Mouse (Mus musculus) retina, adult 2 months (tissue): ENCODE measurements around the gene Gsc.
"Not testable (repeated sequence)": the region's sequence is repeated elsewhere in the genome, so short reads cannot be mapped to it uniquely, and the experiment has no call there.

ENCODE experiments used
- DNase-seq: peaks from one replicate; pipeline ENCODE4 v3.0.0-alpha.2; 2012; ENCODE audit warnings: low read depth, low spot score

The Gsc gene

DNA sequence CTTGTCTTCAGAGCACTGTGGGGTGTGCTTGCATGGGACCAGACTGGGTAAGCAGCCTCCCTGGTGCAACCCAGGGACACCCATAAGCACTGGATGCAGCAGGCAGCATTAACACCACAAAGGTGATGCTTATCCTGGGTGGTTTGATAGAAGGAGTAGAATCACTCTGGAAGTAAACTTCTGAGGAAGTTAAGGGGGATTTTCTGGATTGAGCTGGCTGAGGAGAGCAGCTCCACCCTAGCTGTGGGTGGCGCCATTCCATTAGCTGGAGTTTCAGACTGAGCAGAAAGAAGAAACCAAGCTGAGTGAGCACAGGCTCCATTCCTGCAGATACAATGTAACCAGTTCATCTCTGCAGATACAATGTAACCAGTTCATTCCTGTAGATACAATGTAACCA lies 20.1 kb downstream of the Gsc start:
- no peak for DNase-seq

DNA sequence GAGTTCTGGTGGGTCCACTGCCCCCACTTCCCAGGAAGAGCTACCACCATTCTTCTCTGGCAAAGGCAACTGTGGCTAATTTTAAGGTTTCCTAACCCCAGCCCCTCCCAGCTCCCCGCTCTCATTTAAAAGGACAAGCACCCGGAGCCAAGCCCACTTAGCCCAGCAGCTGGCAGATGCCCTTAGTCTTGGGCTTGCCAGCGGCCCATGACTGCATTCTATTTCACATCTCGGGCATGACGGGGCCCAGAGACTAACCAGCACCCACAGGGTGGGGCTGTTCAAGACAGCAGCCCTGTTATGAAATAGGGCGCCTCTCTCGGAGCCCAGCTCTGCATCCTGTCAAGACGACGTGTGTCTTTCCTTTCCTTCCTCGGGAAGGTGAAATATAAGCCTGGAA lies 22.9 kb downstream of the Gsc start:
- no peak for DNase-seq

DNA sequence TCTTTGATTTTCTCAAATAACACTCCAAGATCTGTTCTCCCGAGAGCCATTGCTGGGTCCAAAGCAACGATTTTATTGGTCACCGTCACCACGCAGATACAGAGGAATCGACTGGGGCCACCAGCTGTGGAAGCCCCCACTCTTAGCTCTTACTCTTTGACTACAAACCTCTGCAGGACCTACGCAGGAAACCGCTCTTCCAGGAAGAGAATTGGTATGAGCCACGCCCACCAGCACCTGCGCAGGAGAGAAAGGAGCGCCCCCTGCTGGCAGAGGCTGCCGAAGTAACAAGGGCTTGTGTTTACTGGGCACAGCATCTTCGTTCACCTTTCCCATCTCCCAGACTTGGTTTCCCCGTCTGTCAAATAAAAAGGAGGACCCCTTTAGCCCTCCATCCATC lies 25.0 kb downstream of the Gsc start:
- DNase-seq, result no peak

DNA sequence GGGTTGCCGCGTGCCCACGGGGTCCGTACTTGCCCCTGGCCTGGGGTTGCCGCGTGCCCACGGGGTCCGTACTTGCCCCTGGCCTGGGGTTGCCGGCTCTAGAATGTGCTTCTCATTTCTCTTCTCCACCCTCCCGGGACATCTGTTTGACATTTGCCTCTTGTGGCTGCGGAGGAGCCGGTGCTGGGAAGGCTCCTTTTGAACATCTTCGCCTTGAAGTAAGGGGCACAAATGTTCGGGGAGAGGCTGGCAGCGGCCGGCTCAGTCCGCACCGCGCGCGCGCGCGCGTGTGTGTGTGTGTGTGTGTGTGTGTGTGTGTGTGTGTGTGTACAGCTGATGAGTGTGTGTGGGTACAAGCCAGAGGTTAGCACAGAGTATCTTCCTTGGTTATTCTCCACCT lies 26.1 kb downstream of the Gsc start:
- not testable (repeated sequence) for DNase-seq

DNA sequence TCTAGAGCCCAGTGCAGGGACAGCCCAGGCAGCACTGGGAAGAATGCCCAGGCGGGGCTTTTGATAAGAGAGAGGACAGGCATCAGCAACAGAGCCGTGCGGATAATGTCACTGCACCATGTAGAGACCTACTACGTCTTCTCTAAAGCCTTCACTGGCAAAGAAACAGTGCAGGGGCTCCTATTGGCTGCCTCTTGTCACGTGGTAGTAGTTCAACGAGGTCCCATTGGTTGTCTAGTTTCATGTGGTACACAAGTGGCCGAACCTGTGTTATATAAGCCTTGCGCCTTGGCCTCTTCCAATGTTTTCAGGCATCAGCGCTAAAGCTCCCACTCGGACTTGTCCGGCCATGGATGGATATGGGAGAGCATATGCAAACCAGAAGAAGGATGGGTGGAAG lies 29.4 kb downstream of the Gsc start:
- no peak for DNase-seq

DNA sequence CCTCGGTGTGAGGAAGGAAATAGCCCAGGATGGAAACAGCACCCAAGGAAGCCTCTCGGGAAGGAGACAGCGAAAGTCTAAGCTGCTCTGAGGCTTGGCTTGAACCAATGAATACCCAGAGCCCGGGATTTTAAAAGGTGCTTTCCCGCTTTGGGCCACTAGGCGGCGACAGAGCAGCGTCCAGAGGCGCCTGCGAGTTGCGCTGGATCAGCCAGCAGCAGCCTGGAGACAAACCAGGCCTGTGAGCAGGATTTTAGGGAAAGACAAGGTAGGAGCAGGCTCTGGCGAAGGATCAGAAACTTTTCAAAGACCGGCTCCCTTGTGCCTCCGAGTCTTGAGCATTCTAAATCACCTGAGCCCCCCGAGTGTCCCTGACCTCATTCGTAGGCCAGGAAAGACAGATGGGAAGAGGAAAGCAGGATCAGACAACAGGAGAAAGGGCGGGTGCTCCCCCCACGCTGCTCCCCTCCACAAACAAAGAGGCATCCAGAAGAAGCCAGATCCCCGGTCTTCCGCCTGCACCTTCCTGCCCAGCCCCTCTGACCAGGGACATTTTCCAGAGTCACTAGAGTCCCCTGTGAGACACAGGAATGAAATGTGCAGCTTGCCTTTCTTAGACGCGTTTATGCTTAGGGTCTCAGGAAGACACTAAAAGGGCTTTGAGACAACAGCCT lies 32.9 kb downstream of the Gsc start:
- no peak for DNase-seq

DNA sequence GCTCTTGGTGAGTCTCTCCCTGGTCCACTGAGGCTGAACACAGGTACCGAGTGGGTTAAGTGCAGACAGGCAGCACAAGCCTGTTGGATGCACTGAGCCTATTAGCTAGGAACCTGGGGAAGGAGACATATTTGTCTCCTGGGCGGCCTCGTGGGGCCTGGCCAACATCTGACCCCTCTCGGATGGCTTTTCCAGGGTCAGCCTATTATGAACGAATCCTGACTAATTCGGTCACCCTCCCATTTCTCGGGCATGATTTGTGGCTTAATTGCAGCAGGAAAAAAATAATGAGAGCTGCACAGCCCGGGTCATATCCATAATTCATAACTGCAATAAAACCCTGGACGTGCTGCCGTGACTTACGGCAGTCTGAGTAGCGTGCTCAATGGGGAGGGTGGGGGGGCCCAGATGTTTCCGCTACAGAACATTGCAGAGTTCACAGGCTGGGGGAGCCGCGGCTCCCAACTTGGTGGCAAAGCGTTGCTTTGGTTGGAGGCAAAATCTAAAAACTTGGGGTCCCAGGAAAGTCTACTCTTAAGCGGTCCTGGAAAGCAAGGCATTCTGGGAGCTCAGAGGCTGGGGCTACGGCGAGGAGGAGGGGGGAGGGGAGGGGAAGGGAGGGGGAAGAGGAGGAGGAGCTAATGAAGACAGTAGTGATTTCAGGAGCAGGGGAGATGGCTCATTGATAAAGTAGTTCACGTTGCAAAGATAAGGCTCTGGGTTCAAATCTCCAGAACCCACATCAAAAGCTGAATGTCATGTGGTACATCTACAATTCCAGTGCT lies 39.0 kb downstream of the Gsc start:
- DNase-seq, result no peak

DNA sequence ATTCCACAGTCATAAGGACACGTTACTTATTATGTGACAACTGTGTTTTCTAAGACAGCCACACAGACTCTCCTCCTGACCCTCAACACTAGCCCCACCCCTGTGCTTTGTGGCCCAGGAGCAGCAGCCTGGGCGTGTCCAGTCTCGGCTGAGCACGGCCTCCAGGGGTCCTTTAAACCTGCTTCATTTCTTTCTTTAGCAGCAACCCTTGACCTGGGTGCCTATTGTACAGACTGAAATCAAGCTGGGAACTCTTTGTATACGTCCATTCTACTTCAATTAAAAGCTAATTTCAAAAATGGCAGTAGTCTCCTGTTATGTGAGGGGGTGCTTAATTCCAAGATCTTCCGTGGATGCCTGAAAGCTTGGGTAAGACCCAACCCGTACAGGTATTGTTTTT lies 39.9 kb downstream of the Gsc start:
- DNase-seq, result no peak

DNA sequence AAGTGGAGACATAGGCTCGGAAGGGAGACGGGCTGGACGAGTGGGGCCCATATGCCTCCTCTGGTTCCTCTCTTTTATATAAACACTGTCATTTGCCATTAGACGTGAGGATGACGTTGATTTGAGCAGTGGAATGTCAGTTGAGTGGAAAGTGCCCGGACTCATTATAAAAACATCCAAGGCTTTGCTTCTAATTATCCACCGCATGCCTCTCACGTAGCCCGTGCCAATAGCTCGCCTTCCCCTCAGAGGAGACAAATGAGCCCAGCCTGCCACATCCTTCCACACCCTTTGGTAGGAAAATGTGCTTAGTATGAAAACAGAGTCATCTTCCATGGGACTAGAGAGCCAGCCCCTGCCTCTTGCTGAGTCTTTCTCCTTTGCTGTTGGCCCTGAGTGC lies 41.8 kb downstream of the Gsc start:
- no peak for DNase-seq

DNA sequence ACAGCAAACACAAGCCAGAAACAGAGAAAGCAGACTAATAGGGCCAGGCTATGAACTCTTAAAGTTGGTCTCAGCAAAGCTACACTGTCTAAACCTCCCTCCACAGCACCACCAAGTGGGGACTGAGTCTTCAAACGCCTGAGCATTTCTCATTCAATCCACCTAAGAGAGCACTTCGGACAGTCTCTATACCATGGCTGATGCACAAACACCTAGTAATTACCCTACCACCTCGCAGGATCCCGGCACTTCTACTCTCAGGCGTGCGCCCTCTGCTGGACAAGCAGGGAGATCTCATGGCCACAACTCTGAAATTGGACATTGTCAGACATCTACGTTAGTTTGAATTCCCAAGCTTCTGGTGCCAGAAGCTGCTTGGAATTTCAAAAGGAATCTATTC lies 46.2 kb downstream of the Gsc start:
- no peak for DNase-seq

DNA sequence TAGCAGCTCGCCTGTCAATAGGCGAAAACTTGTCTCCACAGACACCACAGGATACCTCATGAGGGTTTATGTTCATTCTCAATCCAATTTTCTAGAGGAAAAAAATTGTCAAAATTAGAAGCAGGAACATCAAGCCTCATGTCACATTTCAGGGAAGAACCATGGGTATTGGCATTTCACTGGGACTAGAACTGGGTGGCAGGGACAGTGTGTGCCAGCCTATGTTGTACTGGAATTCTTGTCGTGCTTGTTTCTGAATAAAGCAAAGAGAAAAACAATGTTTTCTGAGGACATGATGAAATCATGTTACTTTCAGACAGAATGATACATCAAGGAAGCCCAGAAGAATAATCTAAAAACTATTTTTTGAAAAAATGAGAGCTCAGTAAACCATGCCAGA lies 47.5 kb downstream of the Gsc start:
- DNase-seq, result no peak

DNA sequence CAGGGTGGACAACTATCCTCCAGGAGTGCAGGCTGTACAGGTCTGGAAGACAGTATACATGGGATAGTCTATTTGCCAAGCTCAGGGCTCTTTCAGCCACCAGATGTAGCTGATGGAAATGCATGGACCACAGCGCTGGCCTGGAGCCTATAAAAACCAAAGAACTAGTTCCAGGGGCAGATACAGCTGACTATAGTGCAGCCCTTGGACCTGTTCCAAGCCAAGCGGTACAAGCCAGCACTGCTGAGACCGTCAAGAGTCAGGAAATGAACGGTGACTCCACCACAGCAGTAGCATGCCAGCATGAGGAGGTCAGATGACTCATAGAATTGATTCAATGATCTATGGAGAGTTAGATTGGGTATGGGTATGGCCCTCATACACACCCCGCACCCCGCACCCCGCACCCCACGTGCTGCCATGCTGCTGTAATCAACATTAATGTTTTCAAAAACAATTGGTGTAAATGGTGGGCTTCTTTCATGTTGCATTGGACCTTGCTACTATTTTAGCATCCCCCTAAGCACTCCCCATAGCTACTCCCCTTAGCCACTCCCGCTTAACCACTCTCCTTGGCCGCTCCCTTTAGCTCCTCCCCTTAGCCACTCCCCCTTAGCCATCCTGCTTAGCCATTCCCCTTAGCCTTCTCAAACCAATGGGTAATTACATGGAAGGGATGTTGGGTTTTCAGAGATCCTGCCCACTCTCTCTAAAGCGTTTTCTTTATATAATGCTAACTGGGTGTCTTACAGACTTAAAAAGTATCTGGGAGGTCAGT lies 50.3 kb downstream of the Gsc start:
- DNase-seq, result no peak
